Mouse (Mus musculus) adrenal gland (tissue): Measurements from ENCODE around the gene Igfals.

Experiments used
- intact Hi-C: fragments of 180-260 bp; cut with DNase I; formaldehyde crosslinking; loops from one replicate; pipeline ENCODE4 v1.15.1; 2025

The Igfals gene

GRCm38 (mm10) chr17:24860076-24860475, 5.7 kb upstream of the Igfals start:
- intact Hi-C loops = no loop called here

GRCm38 (mm10) chr17:24861785-24862184, 4.0 kb upstream of the Igfals start:
- intact Hi-C loops = no loop called here

- intact Hi-C loops = no loop called here
These were observed 2.1 kb downstream of the Igfals start for GRCm38 (mm10) chr17:24867914-24868313.

GRCm38 (mm10) chr17:24873695-24874404, 8.1 kb downstream of the Igfals start:
- intact Hi-C loops = no loop called here

GRCm38 (mm10) chr17:24874405-24874745, 8.6 kb downstream of the Igfals start:
- intact Hi-C loops = no loop called here

GRCm38 (mm10) chr17:24874989-24875388, 9.2 kb downstream of the Igfals start:
- intact Hi-C loops = loop anchor here (5.0 kb wide), 1 partner anchor 33 kb away; the partner anchor contains the start of gene Hagh

- intact Hi-C loops = loop anchor here (5.0 kb wide), 1 partner anchor 35 kb away; the partner anchor contains the start of gene Hagh
These were observed 11.7 kb downstream of the Igfals start for GRCm38 (mm10) chr17:24877336-24878116.

GRCm38 (mm10) chr17:24878117-24878397, 12.3 kb downstream of the Igfals start:
- intact Hi-C loops = loop anchor here (5.0 kb wide), 1 partner anchor 36 kb away; the partner anchor contains the start of gene Hagh

GRCm38 (mm10) chr17:24878531-24878930, 12.7 kb downstream of the Igfals start:
- intact Hi-C loops = loop anchor here (5.0 kb wide), 1 partner anchor 36 kb away; the partner anchor contains the start of gene Hagh

GRCm38 (mm10) chr17:24881738-24882440, 16.1 kb downstream of the Igfals start:
- intact Hi-C loops = no loop called here

- intact Hi-C loops = loop anchor here (2.0 kb wide), 1 partner anchor 140 kb away; no protein-coding TSS in a partner anchor
These were observed 18.6 kb downstream of the Igfals start for GRCm38 (mm10) chr17:24884391-24884790.

- intact Hi-C loops = loop anchor here (2.0 to 5.0 kb wide), 2 partner anchors 33 to 141 kb away; partner anchors contain the start of gene Fahd1
These were observed 19.7 kb downstream of the Igfals start for GRCm38 (mm10) chr17:24885356-24886133.

GRCm38 (mm10) chr17:24886134-24886931, 20.5 kb downstream of the Igfals start, which contains the start of the genes Nubp2 and Spsb3:
Gene Nubp2 (minus strand): TSS chr17:24886349.
Gene Spsb3 (plus strand): TSS chr17:24886643.
- intact Hi-C loops = loop anchor here (5.0 kb wide), 1 partner anchor 34 kb away; the partner anchor contains the start of gene Fahd1

GRCm38 (mm10) chr17:24886932-24887271, 21.1 kb downstream of the Igfals start:
- intact Hi-C loops = loop anchor here (5.0 kb wide), 1 partner anchor 35 kb away; the partner anchor contains the start of gene Fahd1

GRCm38 (mm10) chr17:24887291-24888080, 21.7 kb downstream of the Igfals start:
- intact Hi-C loops = loop anchor here (5.0 kb wide), 1 partner anchor 35 kb away; the partner anchor contains the start of gene Fahd1

- intact Hi-C loops = loop anchor here (5.0 kb wide), 1 partner anchor 37 kb away; the partner anchor contains the start of gene Fahd1
These were observed 23.1 kb downstream of the Igfals start for GRCm38 (mm10) chr17:24888862-24889261.

GRCm38 (mm10) chr17:24890151-24891092, 24.6 kb downstream of the Igfals start:
- intact Hi-C loops = no loop called here

- intact Hi-C loops = no loop called here
These were observed 25.5 kb downstream of the Igfals start for GRCm38 (mm10) chr17:24891321-24891720.
